Mouse (Mus musculus) kidney, postnatal 0 days (tissue): ENCODE results near the gene Mlxipl. TPM values are rescaled to one million over a fixed set of nuclear protein-coding genes. Genes with fewer than 3 reads are reported as not detected.
"Not testable (repeated sequence)": the region's sequence is repeated elsewhere in the genome, so short reads cannot be mapped to it uniquely, and the experiment has no call there.

Source experiments
- ATAC-seq: fragments of 200-750 bp; cut with Nextera tagmentation; replicated peaks from 2 replicates; pipeline ENCODE4 v1.8.0; 2017; ENCODE audit warnings: low read depth, moderate number of reproducible peaks, moderate TSS enrichment, moderate library complexity; ENCODE audit not compliant: low FRiP score
- DNase-seq: peaks from one replicate; pipeline ENCODE4 v3.0.0-alpha.2; 2016; ENCODE audit warnings: low spot score
- H3K27ac ChIP-seq: fragments of 300-500 bp; sonication (generic); 2 replicates; pipeline ENCODE4 v1.5.1; 2014; ENCODE audit warnings: mild to moderate bottlenecking
- H3K27me3 ChIP-seq: fragments of 300-500 bp; sonication (generic); 2 replicates; pipeline ENCODE4 v1.6.1; 2014; ENCODE audit warnings: low read length, mixed read lengths; ENCODE audit not compliant: insufficient read depth
- H3K36me3 ChIP-seq: fragments of 300-500 bp; sonication (generic); 2 replicates; pipeline ENCODE4 v1.6.1; 2014; ENCODE audit warnings: low read length, mixed read lengths; ENCODE audit not compliant: insufficient read depth
- H3K4me1 ChIP-seq: fragments of 300-500 bp; sonication (generic); replicated peaks from 2 replicates; pipeline ENCODE4 v1.6.1; 2014; ENCODE audit warnings: antibody characterized with exemption, low read length, mixed read lengths; ENCODE audit not compliant: insufficient read depth
- H3K4me2 ChIP-seq: fragments of 300-500 bp; sonication (generic); 2 replicates; pipeline ENCODE4 v1.6.1; 2014; ENCODE audit warnings: mild to moderate bottlenecking, low read length, moderate library complexity, mixed read lengths
- H3K4me3 ChIP-seq: fragments of 300-500 bp; sonication (generic); replicated peaks from 2 replicates; pipeline ENCODE4 v1.5.1; 2014; ENCODE audit warnings: low read depth, low read length
- H3K9ac ChIP-seq: fragments of 300-500 bp; sonication (generic); 2 replicates; pipeline ENCODE4 v1.6.1; 2014; ENCODE audit warnings: low read depth, low read length
- H3K9me3 ChIP-seq: fragments of 300-500 bp; sonication (generic); replicated peaks from 2 replicates; pipeline ENCODE4 v1.6.1; 2016; ENCODE audit warnings: low read length, inconsistent platforms, mixed read lengths
- CTCF ChIP-seq: IDR thresholded peaks from 2 replicates; pipeline ENCODE4 v1.5.1; 2016; ENCODE audit warnings: antibody characterized with exemption, low read depth, mild to moderate bottlenecking, moderate library complexity
- WGBS: fragments of 180-500 bp; shearing (Covaris S2); extraction: QIAGEN DNeasy Blood & Tissue Kit; methylation state at CpG from one replicate; pipeline ENCODE4 v1.1.7; 2014; 5-methylcytosine and 5-hydroxymethylcytosine counted together
- polyA plus RNA-seq: library from polyadenylated mRNA; unstranded; fragments of >200 nt; fragmentation: Nextera tagmentation; extraction: Ambion mirVana; gene quantifications from 2 replicates; pipeline ENCODE4 v1.2.1, GENCODE M21; 2015

Mlxipl gene
- 6.5 and 7.8 TPM in 2 replicates for polyA plus RNA-seq

DNA sequence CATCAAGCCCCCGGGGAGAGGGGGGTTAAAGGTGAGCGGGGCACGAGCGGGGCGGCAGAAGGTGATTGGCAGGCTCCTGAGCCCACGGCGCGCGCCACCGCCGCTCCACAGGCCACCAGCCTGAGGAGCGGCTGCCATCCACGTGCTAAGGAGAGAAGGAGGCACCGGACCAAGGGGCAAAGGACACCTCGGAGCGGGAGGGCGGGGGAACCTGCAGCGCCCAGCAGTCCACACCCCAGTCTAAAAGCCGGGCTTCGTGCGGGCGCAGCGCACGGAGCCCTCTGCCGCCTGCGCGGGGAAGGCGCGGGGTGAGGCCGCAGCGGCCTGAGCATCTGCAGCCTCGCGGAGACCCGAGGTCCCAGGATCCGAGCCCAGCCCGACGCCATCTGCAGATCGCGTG lies at the start of gene Mlxipl:
TSS of gene Mlxipl (plus strand) at position 238 of the 400 bp plus-strand sequence.
- Histone ChIP-seq H3K4me1 (no peaks in the 10 kb centered on the region), H3K4me2 (peak within 1 kb of the TSS; percentile 41), H3K9me3 (no peaks in the 10 kb centered on the region), H3K27me3 (peaks cover 14% of the 10 kb centered on the region), H3K9ac (no peak within 1 kb of the TSS), H3K36me3 (no peaks in the 10 kb centered on the region), H3K4me3 (0 out of 2 replicates have a peak within 1 kb of the TSS, but pooled peaks have one; percentile 7), H3K27ac (no peak within 1 kb of the TSS)
- peak; percentile 13 for DNase-seq
- peak; percentile 12; the same call in 1 of the 2 replicates for TF ChIP-seq CTCF
- WGBS = 2% methylated on average over 39 of the region's 39 CpGs
- ATAC-seq = peak; percentile 58

GRCm38 (mm10) chr5:135040059-135040458 lies 49.6 kb upstream of the Mlxipl start:
- WGBS = 64% methylated on average over 6 of the region's 6 CpGs
- ATAC-seq = no peak

GRCm38 (mm10) chr5:135040777-135041176 lies 48.9 kb upstream of the Mlxipl start:
- Histone ChIP-seq H3K4me1 (no peaks in the 10 kb centered on the region), H3K4me3 (no peak overlapping the region), H3K36me3 (peaks cover 10% of the 10 kb centered on the region; the same call in 1 of the 2 replicates), H3K9me3 (no peaks in the 10 kb centered on the region), H3K9ac (no peak overlapping the region), H3K27me3 (no peaks in the 10 kb centered on the region), H3K27ac (no peak overlapping the region), H3K4me2 (no peak overlapping the region)
- ATAC-seq (no peak), DNase-seq (no peak)
- 57% methylated on average over 11 of the region's 11 CpGs for WGBS
- no peak for TF ChIP-seq CTCF

More at GRCm38 (mm10) chr5:135040059-135040458, 49.6 kb upstream of the Mlxipl start:
- H3K27me3 ChIP-seq = no peaks in the 10 kb centered on the region
- H3K4me3 ChIP-seq = no peak overlapping the region
- no peak overlapping the region for H3K9ac ChIP-seq
- no peak overlapping the region for H3K27ac ChIP-seq
- no peaks in the 10 kb centered on the region for H3K4me1 ChIP-seq
- H3K9me3 ChIP-seq = no peaks in the 10 kb centered on the region
- no peak for DNase-seq
- no peak for TF ChIP-seq CTCF
- H3K36me3 ChIP-seq = 0 out of 2 replicates have a peak, but pooled peaks cover 7% of the 10 kb centered on the region
- no peak overlapping the region for H3K4me2 ChIP-seq

- no peaks in the 10 kb centered on the region for H3K27me3 ChIP-seq
- no peak overlapping the region for H3K4me3 ChIP-seq
- H3K4me2 ChIP-seq = no peak overlapping the region
- ATAC-seq (peak; percentile 65), DNase-seq (no peak)
- no peak for TF ChIP-seq CTCF
- no peaks in the 10 kb centered on the region for H3K4me1 ChIP-seq
- 47% methylated on average over 21 of the region's 21 CpGs for WGBS
- H3K9ac ChIP-seq = no peak overlapping the region
- no peaks in the 10 kb centered on the region for H3K9me3 ChIP-seq
- peaks cover 11% of the 10 kb centered on the region; the same call in 1 of the 2 replicates for H3K36me3 ChIP-seq
- no peak overlapping the region for H3K27ac ChIP-seq
These were observed 47.4 kb upstream of the Mlxipl start for GRCm38 (mm10) chr5:135042105-135042788.

- Histone ChIP-seq H3K27me3 (no peaks in the 10 kb centered on the region), H3K4me1 (no peaks in the 10 kb centered on the region), H3K9ac (no peak overlapping the region), H3K27ac (no peak overlapping the region), H3K4me3 (no peak overlapping the region), H3K4me2 (no peak overlapping the region), H3K36me3 (peaks cover 4% of the 10 kb centered on the region; the same call in 1 of the 2 replicates), H3K9me3 (no peaks in the 10 kb centered on the region)
- ATAC-seq (no peak), DNase-seq (no peak)
- WGBS = 89% methylated on average over 3 of the region's 3 CpGs
- TF ChIP-seq CTCF = no peak
These were observed 45.1 kb upstream of the Mlxipl start for GRCm38 (mm10) chr5:135044575-135044974.

- Histone ChIP-seq H3K4me2 (no peak overlapping the region), H3K4me3 (no peak overlapping the region), H3K27ac (no peak overlapping the region), H3K9ac (no peak overlapping the region), H3K36me3 (peaks cover 13% of the 10 kb centered on the region; the same call in 1 of the 2 replicates), H3K27me3 (no peaks in the 10 kb centered on the region), H3K9me3 (no peaks in the 10 kb centered on the region), H3K4me1 (no peaks in the 10 kb centered on the region)
- TF ChIP-seq CTCF = no peak
- ATAC-seq = no peak
- WGBS = 91% methylated on average over 5 of the region's 5 CpGs
- no peak for DNase-seq
These were observed 41.2 kb upstream of the Mlxipl start for GRCm38 (mm10) chr5:135048539-135048938.

DNA sequence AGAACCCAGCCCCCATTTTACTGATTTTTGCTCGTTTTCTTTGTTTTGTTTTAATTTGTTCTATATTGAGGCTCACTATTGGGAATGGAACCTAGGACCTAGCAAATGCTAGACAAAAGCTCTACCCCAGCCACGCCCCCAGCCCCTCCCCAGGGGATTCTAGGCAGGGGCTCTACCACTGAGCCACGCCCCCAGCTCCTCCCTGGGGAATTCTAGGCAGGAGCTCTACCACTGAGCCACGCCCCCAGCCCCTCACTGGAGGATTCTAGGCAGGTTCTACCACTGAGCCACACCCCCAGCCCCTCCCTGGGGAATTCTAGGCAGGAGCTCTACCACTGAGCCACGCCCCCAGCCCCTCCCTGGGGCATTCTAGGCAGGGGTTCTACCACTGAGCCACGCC lies 40.4 kb upstream of the Mlxipl start:
- H3K36me3 ChIP-seq = peaks cover 20% of the 10 kb centered on the region
- H3K9me3 ChIP-seq, H3K4me2 ChIP-seq, H3K4me3 ChIP-seq, ATAC-seq, H3K9ac ChIP-seq, H3K27ac ChIP-seq, H3K4me1 ChIP-seq, DNase-seq, H3K27me3 ChIP-seq: not testable (repeated sequence)
- WGBS = 94% methylated on average over 6 of the region's 6 CpGs
